Mouse (Mus musculus): Measurements from ENCODE around the gene Sult2b1.

Gene Sult2b1

DNA sequence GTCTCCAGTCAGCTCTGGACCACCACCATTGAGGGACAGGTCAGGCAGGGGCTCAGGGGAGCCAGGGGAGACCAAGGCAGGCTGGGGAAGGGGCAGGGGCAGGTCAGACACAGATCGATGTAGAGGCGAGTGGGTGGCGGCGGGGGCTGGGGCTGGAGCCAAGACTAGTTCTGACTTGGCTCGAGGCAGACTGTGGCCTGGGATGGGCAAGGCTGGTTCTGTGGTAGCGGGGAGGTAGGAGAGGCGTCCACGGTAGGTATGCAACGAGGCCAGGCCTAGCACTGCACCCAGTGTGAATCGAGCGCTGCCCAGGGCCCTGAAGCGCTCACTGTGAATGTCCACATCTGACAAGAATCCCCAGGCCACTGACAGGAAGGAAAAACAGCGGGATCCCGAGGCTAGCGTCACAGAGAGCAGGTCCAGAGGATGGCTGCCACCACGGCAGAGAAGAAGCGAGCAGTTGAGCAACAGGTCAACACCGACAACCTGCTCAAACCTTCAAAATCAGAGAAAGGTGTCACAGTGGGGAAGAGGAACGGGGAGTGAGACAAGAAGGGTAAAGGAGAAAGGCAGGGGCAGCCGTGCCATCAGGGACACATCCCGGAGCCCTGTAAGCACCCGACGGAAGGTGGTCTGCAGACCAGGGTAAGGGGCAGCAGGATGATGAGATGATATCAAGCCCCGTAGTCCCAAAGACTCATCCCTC is 73.0 kb downstream of the Sult2b1 start:
- DNase-seq (ENCODE audit: low spot score): no peak

- DNase-seq (ENCODE audit: low spot score): no peak
Measured at GRCm38 (mm10) chr7:45710477-45711191, 73.8 kb downstream of the Sult2b1 start.

DNA sequence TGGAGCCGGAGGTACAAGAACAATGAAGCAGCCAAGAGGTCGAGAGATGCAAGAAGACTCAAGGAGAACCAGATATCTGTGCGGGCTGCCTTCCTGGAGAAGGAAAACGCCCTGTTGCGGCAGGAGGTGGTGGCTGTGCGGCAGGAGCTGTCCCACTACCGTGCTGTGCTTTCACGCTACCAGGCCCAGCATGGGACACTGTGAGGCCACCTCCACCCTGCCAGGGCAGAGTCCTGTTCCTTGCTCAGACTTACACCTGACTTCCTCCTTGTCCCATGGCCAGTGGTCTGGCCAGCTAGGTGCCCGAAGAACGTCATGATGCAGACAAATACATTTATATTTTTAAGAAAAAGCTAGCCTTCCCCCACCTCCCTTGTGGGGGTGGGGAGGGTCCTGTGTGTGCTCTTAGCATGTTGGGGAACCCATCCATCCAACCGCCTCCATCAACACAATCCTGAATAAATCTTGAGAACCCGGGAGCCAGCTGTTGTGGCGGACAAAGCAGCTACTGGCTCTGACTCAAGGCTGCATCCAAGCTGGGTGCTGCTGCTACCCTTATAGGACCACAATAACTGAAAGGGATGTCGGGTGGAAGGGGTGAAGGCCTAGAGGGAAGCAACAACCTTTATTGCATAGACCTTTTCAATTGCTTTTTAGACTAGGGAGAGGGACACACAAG is 74.7 kb downstream of the Sult2b1 start:
- DNase-seq (ENCODE audit: low spot score): no peak

DNA sequence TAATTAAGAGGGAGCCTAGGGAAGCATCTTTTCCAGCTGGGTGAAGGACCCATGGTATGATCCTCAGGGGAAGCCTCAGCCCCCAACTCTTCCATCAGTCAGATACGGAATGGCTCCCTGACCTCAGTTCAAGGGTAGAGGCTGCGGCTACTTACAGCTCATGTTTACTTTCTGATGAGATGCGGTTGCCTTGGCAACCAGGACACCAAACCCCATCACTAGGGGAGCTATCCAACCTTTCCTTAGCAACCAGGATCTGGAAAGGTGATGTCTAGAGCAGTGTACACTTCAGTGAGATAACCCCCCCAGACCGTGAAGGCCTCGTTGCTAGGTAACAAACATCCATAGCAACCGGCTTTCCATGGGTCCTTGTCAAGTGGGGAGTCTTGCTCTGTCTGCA is 75.4 kb downstream of the Sult2b1 start:
- DNase-seq (ENCODE audit: low spot score): no peak

DNA sequence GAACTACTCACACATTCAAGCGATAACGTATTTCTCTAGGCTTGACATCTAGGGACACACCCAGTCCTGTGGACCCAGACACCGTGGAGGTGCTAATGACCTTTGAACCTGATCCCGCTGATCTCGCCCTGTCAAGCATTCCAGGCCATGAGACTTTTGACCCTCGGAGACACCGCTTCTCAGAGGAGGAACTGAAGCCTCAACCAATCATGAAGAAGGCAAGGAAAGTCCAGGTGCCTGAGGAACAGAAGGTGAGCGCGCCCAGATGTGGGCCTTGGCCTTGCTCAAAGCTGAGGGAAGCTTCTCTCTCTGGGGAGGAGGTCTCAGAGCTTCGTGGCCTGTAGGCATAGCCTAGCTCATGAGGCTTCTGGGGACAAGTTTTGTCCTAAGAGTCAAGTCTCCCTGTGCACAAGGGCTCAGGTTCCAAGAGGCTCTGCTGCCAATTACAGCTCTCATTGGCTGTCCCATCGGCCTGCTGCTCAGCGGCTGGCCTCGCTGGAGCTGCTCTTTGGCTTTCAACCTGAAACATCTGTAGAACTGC is 76.2 kb downstream of the Sult2b1 start:
- DNase-seq (ENCODE audit: low spot score): no peak

DNA sequence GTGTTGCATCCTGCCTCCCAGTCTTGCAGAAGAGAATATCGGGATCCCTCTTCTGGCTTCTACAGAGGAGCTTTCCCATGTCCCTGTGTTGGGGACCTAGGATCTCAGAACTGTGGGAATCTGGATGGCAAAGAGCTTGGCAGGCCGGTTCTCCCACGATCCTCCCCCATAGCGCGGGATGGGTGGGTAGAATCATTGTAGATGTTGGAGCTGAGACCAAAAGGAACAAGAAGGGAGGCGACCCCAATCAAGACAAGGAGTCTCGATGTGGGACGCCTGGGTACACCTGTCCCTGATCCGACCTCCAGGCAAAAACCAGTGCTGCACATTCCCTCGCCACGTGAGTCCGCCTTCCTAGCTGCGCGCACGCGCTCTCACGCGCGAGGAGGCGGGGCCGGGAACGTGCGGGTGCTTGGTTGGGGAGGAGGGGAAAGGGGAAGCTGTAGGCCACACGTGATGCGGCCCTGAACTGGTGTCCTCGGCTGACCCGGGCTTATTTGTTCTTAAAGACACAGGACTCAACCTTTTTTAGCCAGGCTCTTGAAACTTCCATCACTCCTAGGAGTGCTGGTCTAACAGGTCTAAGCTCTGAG is 77.0 kb downstream of the Sult2b1 start:
- peak; percentile 92 for DNase-seq (ENCODE audit: low spot score)

- peak; percentile 76 for DNase-seq (ENCODE audit: low spot score)
Measured at GRCm38 (mm10) chr7:45706721-45707241, 77.7 kb downstream of the Sult2b1 start.

GRCm38 (mm10) chr7:45705873-45706281 is 78.6 kb downstream of the Sult2b1 start:
- DNase-seq (ENCODE audit: low spot score): peak; percentile 79

DNA sequence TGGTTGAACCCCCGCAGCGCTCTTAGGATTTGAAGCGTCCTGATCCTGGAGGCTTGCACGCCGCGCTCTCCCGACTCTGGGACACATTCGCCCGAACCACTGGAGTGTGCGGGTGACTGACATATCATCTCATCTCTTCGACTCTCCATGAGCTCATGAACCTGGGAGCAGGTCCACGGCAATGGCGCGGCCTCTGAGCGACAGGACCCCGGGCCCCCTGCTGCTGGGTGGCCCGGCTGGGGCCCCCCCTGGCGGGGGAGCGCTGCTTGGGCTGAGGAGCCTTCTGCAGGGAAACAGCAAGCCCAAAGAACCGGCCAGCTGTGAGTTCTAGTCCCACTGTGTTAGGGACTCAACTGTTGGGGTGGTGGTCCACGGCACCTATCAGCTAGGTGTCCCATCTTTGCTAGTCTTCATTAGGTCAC is 79.0 kb downstream of the Sult2b1 start:
- DNase-seq (ENCODE audit: low spot score): no peak

GRCm38 (mm10) chr7:45704730-45705442 is 79.6 kb downstream of the Sult2b1 start, which contains the start of gene Dbp:
Gene Dbp, plus strand, starts transcription at chr7:45705088.
- peak; percentile 98 for DNase-seq (ENCODE audit: low spot score)

- peak; percentile 84 for DNase-seq (ENCODE audit: low spot score)
Measured at GRCm38 (mm10) chr7:45704046-45704559, 80.4 kb downstream of the Sult2b1 start.

GRCm38 (mm10) chr7:45703521-45704033 is 80.9 kb downstream of the Sult2b1 start:
- DNase-seq (ENCODE audit: low spot score): no peak

DNA sequence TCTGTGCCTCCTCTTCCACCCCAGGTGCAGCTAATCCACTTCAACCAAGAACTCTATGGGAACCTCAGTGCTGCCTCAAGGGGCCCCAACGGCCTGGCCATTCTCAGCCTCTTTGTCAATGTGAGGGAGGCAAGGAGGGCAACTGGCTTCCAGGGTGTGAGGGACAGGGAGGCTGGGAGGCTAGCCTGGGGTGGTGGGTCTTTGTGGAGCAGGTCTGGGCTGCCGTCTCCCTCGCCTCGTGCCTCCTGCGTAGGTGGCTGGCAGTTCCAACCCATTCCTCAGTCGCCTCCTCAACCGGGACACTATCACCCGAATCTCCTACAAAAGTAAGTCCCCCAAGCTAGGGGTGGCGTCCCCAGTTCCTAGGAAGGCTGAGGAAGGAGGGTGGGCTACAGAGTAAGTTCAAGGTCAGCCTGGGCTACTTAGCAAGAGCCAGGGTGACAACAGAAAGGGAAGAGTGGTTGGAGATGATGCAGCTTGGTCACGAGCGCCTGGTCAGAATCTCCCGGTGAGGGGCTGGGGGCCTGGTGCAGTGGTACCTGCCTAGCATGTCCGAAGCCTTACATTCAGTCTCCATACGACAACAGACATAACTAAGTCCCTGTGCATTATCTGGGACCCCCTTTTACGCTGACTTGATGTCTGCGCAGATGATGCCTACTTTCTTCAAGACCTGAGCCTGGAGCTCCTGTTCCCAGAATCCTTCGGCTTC is 81.5 kb downstream of the Sult2b1 start:
- no peak for DNase-seq (ENCODE audit: low spot score)

DNA sequence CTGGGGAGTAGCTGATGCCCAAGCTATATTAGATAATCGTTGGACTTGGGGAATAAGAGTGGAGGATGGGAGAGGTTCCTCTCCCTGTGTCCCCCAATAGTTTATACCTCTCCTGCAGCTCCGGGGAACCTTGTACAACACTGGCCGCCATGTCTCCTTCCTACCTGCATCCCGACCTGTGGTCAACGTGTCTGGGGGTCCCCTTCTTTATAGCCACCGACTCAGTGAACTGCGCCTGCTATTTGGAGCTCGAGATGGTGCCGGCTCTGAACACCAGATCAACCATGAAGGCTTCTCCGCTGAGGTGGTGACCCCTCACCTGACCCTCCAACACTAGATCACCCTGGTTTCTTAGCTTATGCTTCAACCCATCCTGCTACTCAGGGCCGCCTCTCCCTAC is 82.2 kb downstream of the Sult2b1 start:
- DNase-seq (ENCODE audit: low spot score): no peak

GRCm38 (mm10) chr7:45701607-45702006 is 82.9 kb downstream of the Sult2b1 start:
- no peak for DNase-seq (ENCODE audit: low spot score)

GRCm38 (mm10) chr7:45701072-45701471 is 83.4 kb downstream of the Sult2b1 start:
- no peak for DNase-seq (ENCODE audit: low spot score)

- DNase-seq (ENCODE audit: low spot score): peak; percentile 85
Measured at GRCm38 (mm10) chr7:45700301-45701015, 84.0 kb downstream of the Sult2b1 start.

DNA sequence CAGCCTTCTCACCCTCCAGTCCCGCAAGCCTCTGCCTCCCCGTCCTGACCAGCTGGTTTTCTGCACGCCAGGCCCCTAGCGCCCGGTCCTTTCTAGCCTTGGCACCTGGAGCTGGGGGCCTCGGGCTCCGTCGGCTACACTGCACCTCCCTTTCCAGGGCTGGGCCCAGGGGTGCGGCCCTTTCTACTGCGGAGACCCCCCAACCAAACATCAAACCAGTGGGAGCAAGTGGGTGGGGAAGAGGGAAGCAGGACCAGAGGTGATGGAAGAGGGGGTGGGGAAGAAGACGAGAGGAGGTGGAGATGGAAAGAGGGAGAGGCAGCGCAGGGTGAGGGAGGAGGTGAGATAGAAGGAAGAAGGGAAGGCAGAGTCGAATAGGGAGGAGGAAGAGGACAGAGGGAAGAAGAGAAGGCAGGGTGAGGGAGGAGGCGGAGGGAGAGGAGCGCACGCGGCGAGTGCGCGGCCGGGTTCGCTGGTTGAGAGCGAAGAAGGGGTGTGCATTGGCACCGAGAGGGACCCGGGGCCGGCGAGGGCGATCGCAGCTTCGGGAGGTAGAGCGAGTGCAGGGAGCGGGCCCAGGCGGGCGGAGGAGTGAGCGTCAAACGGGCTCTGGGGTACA is 84.8 kb downstream of the Sult2b1 start, which contains the start of gene Car11:
Gene Car11 (plus strand): TSS at position 321 of the 619 bp plus-strand sequence.
- DNase-seq (ENCODE audit: low spot score): no peak

- DNase-seq (ENCODE audit: low spot score): no peak
Measured at GRCm38 (mm10) chr7:45697894-45698293, 86.6 kb downstream of the Sult2b1 start.
